Mouse (Mus musculus): ENCODE measurements around the gene Pdcd10. TPM values are rescaled to one million over a fixed set of nuclear protein-coding genes. Genes with fewer than 3 reads are reported as not detected.
A peak's percentile ranks its signal among the peaks of the same experiment; 100 is the strongest.

Gene Pdcd10
- polyA plus RNA-seq, 1 experiment from 2014 or later: 43.8 TPM

DNA sequence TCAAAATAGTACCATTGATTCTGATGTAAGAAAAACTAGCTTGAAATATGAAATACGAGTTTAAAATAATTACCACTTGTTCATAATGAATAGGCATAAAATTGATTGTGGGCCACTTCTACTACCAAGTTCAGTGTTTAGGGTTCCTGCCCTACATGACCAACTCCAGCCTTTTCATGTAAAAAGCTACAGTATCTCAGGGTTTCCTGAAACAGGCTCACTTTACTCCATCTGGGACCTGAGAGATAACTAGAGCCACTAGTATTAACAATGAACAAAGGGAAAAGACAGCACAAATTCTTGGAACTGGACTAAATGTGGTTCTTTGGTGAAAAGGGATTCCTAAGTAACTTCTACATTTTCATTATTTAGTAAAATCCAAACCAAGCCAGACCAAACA, 12.4 kb downstream of the Pdcd10 start:
- Histone ChIP-seq H3K9ac (ENCODE audit: low read depth, low read length) (no peak overlapping the region), H3K27me3 (ENCODE audit: control insufficient read depth, insufficient read depth, low read depth, low read length) (no peaks in the 10 kb centered on the region), H3K4me3 (ENCODE audit: low read depth, low read length) (no peak overlapping the region), H3K36me3 (ENCODE audit: control insufficient read depth, insufficient read depth) (peaks cover 4% of the 10 kb centered on the region), H3K27ac (ENCODE audit: low read length) (no peak overlapping the region), H3K4me1 (ENCODE audit: control insufficient read depth, low read depth, low read length) (peaks cover 6% of the 10 kb centered on the region), H3K4me2 (ENCODE audit: low read depth, low read length) (0 out of 2 replicates have a peak overlapping the region, but pooled peaks have one; percentile 20), H3K9me3 (replicated peaks; ENCODE audit: control insufficient read depth, low read length) (no peaks in the 10 kb centered on the region)
- ATAC-seq (ENCODE audit: low read depth): peak; percentile 83
- WGBS (ENCODE audit: insufficient replicate concordance): 41% methylated on average over 1 of the region's 1 CpGs

DNA sequence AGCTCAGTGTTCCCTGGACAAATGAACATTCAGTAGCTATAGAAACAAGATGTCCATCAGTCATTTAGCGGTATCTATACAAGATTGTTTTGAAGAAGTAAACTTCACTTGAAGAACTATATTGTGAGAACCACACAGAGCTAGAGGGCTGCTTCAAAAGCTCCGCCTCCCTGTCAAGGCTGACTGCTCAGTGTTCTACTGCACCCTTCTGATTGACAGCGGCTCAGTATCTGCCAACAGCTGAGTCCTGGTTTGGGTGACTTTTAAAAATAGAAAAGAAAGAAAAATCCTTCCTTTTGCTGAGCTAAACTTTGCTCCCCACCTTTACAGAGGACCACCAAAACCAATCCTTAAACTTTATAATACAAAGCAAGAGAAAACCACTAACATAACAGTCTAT, 13.8 kb downstream of the Pdcd10 start:
- H3K9me3 ChIP-seq (replicated peaks; ENCODE audit: control insufficient read depth, low read length): no peaks in the 10 kb centered on the region
- H3K4me1 ChIP-seq (ENCODE audit: control insufficient read depth, low read depth, low read length): peaks cover 6% of the 10 kb centered on the region
- H3K36me3 ChIP-seq (ENCODE audit: control insufficient read depth, insufficient read depth): peaks cover 6% of the 10 kb centered on the region
- no peak overlapping the region for H3K4me2 ChIP-seq (ENCODE audit: low read depth, low read length)
- no peaks in the 10 kb centered on the region for H3K27me3 ChIP-seq (ENCODE audit: control insufficient read depth, insufficient read depth, low read depth, low read length)
- 44% methylated on average over 3 of the region's 3 CpGs for WGBS (ENCODE audit: insufficient replicate concordance)
- no peak overlapping the region for H3K9ac ChIP-seq (ENCODE audit: low read depth, low read length)
- H3K27ac ChIP-seq (ENCODE audit: low read length): no peak overlapping the region
- no peak overlapping the region for H3K4me3 ChIP-seq (ENCODE audit: low read depth, low read length)
- ATAC-seq (ENCODE audit: low read depth): peak; percentile 77

DNA sequence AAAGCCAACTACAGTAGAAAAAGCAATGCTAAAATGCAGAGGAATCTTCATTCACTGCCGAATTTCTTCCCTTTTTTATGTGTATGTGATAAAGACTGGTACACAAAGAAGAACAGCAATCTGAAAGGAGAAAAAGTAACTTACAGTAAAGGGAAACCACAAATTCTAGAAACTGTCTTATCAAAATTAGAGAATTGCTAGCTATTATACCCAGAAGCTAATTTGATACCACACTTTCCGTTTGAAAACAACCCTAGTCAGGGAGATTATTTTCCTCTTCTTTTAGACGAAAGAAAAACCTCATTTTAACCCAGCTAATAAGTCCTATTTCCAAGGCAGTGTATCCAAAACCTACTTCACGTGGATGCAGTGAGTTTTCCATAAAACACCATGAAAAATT, 15.4 kb downstream of the Pdcd10 start:
- H3K4me3 ChIP-seq (ENCODE audit: low read depth, low read length): no peak overlapping the region
- H3K27me3 ChIP-seq (ENCODE audit: control insufficient read depth, insufficient read depth, low read depth, low read length): no peaks in the 10 kb centered on the region
- 60% methylated on average over 3 of the region's 4 CpGs for WGBS (ENCODE audit: insufficient replicate concordance)
- ATAC-seq (ENCODE audit: low read depth): no peak
- no peak overlapping the region for H3K27ac ChIP-seq (ENCODE audit: low read length)
- no peak overlapping the region for H3K9ac ChIP-seq (ENCODE audit: low read depth, low read length)
- peaks cover 6% of the 10 kb centered on the region for H3K4me1 ChIP-seq (ENCODE audit: control insufficient read depth, low read depth, low read length)
- peaks cover 6% of the 10 kb centered on the region for H3K36me3 ChIP-seq (ENCODE audit: control insufficient read depth, insufficient read depth)
- no peaks in the 10 kb centered on the region for H3K9me3 ChIP-seq (replicated peaks; ENCODE audit: control insufficient read depth, low read length)
- H3K4me2 ChIP-seq (ENCODE audit: low read depth, low read length): no peak overlapping the region

DNA sequence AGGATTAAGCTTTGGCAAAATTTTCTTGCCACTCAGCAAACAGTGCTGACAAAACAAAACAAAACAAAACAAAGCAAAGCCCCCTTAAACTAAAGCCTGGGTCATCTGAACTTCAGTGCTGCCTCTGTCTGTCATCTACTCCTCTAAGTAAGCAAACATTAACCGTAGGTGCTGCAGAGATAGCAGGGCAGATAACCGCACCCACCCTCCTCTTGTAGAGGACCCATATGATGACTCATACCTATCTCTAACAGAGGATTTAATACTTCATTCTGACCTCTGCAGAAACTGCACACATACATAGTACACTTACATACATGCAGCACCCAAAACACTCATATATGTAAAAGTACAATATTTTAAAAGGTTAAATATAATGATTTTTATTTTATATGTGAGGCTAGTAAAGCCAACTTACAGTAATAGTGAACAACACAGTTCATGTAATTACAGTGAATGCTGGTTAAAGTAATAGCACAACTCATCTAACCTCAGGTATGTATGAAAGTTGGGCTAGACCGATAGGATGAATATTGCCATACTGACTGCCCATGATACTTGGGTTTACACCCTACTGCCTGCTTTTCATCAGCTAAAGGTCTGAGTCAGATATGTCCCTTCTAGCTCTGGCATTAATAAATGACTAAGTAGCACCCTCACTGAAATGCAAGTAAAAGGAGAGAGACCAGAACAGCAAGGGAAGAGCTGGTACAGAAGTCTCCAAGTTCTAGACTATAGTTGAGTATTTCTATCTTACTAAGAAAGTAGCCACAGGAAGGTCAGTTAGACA, 22.4 kb downstream of the Pdcd10 start:
- Histone ChIP-seq H3K9ac (ENCODE audit: low read depth, low read length) (no peak overlapping the region), H3K9me3 (replicated peaks; ENCODE audit: control insufficient read depth, low read length) (no peaks in the 10 kb centered on the region), H3K4me3 (ENCODE audit: low read depth, low read length) (no peak overlapping the region), H3K27me3 (ENCODE audit: control insufficient read depth, insufficient read depth, low read depth, low read length) (no peaks in the 10 kb centered on the region), H3K4me1 (ENCODE audit: control insufficient read depth, low read depth, low read length) (peaks cover 10% of the 10 kb centered on the region), H3K27ac (ENCODE audit: low read length) (0 out of 2 replicates have a peak overlapping the region, but pooled peaks have one; percentile 3), H3K4me2 (ENCODE audit: low read depth, low read length) (peak overlapping the region; percentile 44), H3K36me3 (ENCODE audit: control insufficient read depth, insufficient read depth) (peaks cover 2% of the 10 kb centered on the region)
- 41% methylated on average over 3 of the region's 3 CpGs for WGBS (ENCODE audit: insufficient replicate concordance)
- peak; percentile 92 for ATAC-seq (ENCODE audit: low read depth)

DNA sequence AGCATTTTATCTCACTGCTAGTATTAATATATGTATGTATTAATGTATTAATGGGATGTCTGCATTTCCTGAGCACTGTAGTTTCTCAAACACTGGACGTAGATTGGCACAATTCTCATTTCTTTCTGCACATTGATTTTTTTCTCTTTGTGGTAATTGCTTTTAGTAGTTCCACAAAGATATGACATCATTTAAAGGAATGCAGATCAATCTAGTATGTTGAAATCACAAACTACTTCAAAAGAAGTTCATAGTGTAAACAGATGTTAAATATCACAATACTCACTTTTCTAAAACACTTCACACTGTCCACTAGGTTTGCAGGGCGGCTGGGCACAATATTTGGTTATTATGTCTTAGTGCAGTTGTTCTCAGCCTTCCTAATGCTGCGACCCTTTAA, 25.6 kb downstream of the Pdcd10 start:
- Histone ChIP-seq H3K27me3 (ENCODE audit: control insufficient read depth, insufficient read depth, low read depth, low read length) (no peaks in the 10 kb centered on the region), H3K9ac (ENCODE audit: low read depth, low read length) (no peak overlapping the region), H3K36me3 (ENCODE audit: control insufficient read depth, insufficient read depth) (peaks cover 4% of the 10 kb centered on the region), H3K9me3 (replicated peaks; ENCODE audit: control insufficient read depth, low read length) (no peaks in the 10 kb centered on the region), H3K4me1 (ENCODE audit: control insufficient read depth, low read depth, low read length) (peaks cover 10% of the 10 kb centered on the region), H3K4me2 (ENCODE audit: low read depth, low read length) (no peak overlapping the region), H3K4me3 (ENCODE audit: low read depth, low read length) (no peak overlapping the region), H3K27ac (ENCODE audit: low read length) (no peak overlapping the region)
- WGBS (ENCODE audit: insufficient replicate concordance): 74% methylated on average over 3 of the region's 3 CpGs
- no peak for ATAC-seq (ENCODE audit: low read depth)

DNA sequence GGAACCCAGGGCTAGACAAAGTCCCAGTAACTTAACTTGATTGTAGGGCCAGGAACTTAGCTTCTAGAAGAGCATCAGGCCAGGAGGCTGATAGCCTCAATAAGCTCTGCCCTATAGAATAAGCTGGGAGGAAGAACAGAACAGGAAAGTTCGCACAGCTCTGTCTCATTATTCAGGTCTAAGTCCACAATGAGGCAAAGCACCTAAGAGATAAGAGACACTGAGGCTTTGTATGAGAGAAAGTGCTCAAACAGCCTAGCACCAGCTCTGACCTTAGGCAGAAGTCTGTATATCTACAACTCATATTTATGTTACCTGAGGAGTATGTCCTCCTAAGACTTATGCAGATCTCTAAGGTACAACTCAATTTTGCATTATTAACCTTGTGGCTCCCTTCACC, 34.1 kb downstream of the Pdcd10 start:
- Histone ChIP-seq H3K4me1 (ENCODE audit: control insufficient read depth, low read depth, low read length) (no peaks in the 10 kb centered on the region), H3K9ac (ENCODE audit: low read depth, low read length) (no peak overlapping the region), H3K9me3 (replicated peaks; ENCODE audit: control insufficient read depth, low read length) (no peaks in the 10 kb centered on the region), H3K27ac (ENCODE audit: low read length) (no peak overlapping the region), H3K4me3 (ENCODE audit: low read depth, low read length) (no peak overlapping the region), H3K36me3 (ENCODE audit: control insufficient read depth, insufficient read depth) (peaks cover 8% of the 10 kb centered on the region), H3K4me2 (ENCODE audit: low read depth, low read length) (no peak overlapping the region), H3K27me3 (ENCODE audit: control insufficient read depth, insufficient read depth, low read depth, low read length) (no peaks in the 10 kb centered on the region)
- 72% methylated on average over 1 of the region's 1 CpGs for whole genome bisulfite sequencing (ENCODE audit: insufficient replicate concordance)
- no peak for ATAC-seq (ENCODE audit: low read depth)

DNA sequence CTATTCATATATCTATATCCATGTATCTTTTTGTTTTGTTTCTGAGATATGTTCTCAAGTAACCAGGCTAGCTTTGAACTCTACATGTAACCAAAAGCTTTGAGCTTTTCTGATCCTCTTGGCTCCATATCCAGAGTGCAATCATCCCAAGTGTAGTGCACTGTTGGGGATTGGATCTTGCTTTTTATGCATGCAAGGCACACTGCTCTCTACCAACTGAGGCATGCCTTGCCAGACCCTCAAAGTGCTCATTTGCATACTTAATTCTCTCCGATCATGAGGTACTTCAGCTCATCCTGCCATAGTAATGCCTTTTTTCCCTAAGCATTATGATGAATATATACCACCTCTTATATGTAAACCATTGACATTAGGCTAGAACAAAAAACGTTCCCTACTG, 35.3 kb downstream of the Pdcd10 start:
- no peak overlapping the region for H3K4me2 ChIP-seq (ENCODE audit: low read depth, low read length)
- H3K27me3 ChIP-seq (ENCODE audit: control insufficient read depth, insufficient read depth, low read depth, low read length): no peaks in the 10 kb centered on the region
- H3K9ac ChIP-seq (ENCODE audit: low read depth, low read length): no peak overlapping the region

DNA sequence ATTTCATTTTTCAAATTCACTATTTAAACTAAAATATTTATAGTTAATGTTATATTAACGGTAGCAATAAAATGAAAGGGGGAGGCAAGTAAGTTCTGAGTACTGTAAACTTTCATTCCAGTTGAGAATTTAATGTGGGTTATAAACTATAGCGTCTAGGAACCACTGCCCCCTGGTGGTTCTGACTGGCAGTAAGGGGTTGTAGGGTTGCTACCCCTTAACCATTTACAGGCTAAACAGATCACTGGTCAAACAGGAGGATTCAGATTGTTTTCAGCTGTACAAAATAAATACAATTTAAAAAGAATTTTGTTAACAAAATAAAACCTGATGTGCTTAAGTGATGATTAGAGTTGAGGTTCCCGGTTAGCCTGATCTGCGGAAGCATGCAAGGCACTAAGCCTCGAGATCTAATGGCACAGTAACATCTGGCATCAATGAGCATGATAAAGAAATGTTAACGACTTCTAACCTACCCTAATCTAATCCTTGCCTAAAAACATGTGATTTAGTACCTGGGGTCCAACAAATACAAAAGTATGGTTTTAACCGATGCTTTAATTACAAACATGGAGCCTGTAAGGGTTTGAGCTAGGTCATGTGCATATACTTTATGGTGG, 38.9 kb downstream of the Pdcd10 start:
- 67% methylated on average over 7 of the region's 7 CpGs for WGBS (ENCODE audit: insufficient replicate concordance)
- no peak overlapping the region for H3K4me3 ChIP-seq (ENCODE audit: low read depth, low read length)
- H3K27ac ChIP-seq (ENCODE audit: low read length): no peak overlapping the region
- no peak overlapping the region for H3K9ac ChIP-seq (ENCODE audit: low read depth, low read length)
- no peak for ATAC-seq (ENCODE audit: low read depth)
- H3K9me3 ChIP-seq (replicated peaks; ENCODE audit: control insufficient read depth, low read length): no peaks in the 10 kb centered on the region
- H3K4me1 ChIP-seq (ENCODE audit: control insufficient read depth, low read depth, low read length): no peaks in the 10 kb centered on the region
- H3K36me3 ChIP-seq (ENCODE audit: control insufficient read depth, insufficient read depth): peaks cover 2% of the 10 kb centered on the region
- no peak overlapping the region for H3K4me2 ChIP-seq (ENCODE audit: low read depth, low read length)
- no peaks in the 10 kb centered on the region for H3K27me3 ChIP-seq (ENCODE audit: control insufficient read depth, insufficient read depth, low read depth, low read length)

More for the DNA sequence above, 35.3 kb downstream of the Pdcd10 start:
- 73% methylated on average over 2 of the region's 2 CpGs for WGBS (ENCODE audit: insufficient replicate concordance)
- no peak overlapping the region for H3K27ac ChIP-seq (ENCODE audit: low read length)
- no peak for ATAC-seq (ENCODE audit: low read depth)
- no peaks in the 10 kb centered on the region for H3K9me3 ChIP-seq (replicated peaks; ENCODE audit: control insufficient read depth, low read length)
- peaks cover 4% of the 10 kb centered on the region for H3K36me3 ChIP-seq (ENCODE audit: control insufficient read depth, insufficient read depth)
- no peaks in the 10 kb centered on the region for H3K4me1 ChIP-seq (ENCODE audit: control insufficient read depth, low read depth, low read length)
- no peak overlapping the region for H3K4me3 ChIP-seq (ENCODE audit: low read depth, low read length)
